Mouse (Mus musculus) neural tube, embryonic 12.5 days (tissue): Measurements from ENCODE around the gene Celf2. TPM values are rescaled to one million over a fixed set of nuclear protein-coding genes. Genes with fewer than 3 reads are reported as not detected.

Source experiments
- ATAC-seq: fragments of 200-750 bp; cut with Nextera tagmentation; 2 replicates; pipeline ENCODE4 v1.8.0; 2017; ENCODE audit warnings: low read depth, mild to moderate bottlenecking, moderate TSS enrichment, moderate library complexity; ENCODE audit not compliant: low FRiP score
- H3K27ac ChIP-seq: fragments of 300-500 bp; sonication (generic); 2 replicates; pipeline ENCODE4 v1.5.1; 2016
- H3K27me3 ChIP-seq: fragments of 300-500 bp; sonication (generic); replicated peaks from 2 replicates; pipeline ENCODE4 v1.6.1; 2016; ENCODE audit warnings: mild to moderate bottlenecking
- H3K36me3 ChIP-seq: fragments of 300-500 bp; sonication (generic); 2 replicates; pipeline ENCODE4 v1.6.1; 2016; ENCODE audit warnings: mild to moderate bottlenecking
- H3K4me1 ChIP-seq: fragments of 300-500 bp; sonication (generic); 2 replicates; pipeline ENCODE4 v1.6.1; 2016
- H3K4me2 ChIP-seq: fragments of 300-500 bp; sonication (generic); replicated peaks from 2 replicates; pipeline ENCODE4 v1.6.1; 2016; ENCODE audit warnings: mild to moderate bottlenecking
- H3K4me3 ChIP-seq: fragments of 300-500 bp; sonication (generic); 2 replicates; pipeline ENCODE4 v1.5.1; 2016
- H3K9ac ChIP-seq: fragments of 300-500 bp; sonication (generic); 2 replicates; pipeline ENCODE4 v1.6.1; 2016; ENCODE audit warnings: mild to moderate bottlenecking
- H3K9me3 ChIP-seq: fragments of 300-500 bp; sonication (generic); 2 replicates; pipeline ENCODE4 v1.6.1; 2016; ENCODE audit warnings: mild to moderate bottlenecking
- WGBS: fragments of 180-500 bp; shearing (Covaris S2); methylation state at CpG from one replicate; pipeline ENCODE4 v1.1.7; 2016; 5-methylcytosine and 5-hydroxymethylcytosine counted together
- polyA plus RNA-seq: library from polyadenylated mRNA; unstranded; fragments of >200 nt; fragmentation: Nextera tagmentation; extraction: Ambion mirVana; gene quantifications from 2 replicates; pipeline ENCODE4 v1.2.1, GENCODE M21; 2016

The Celf2 gene
- polyA plus RNA-seq, 1 experiment from 2014 or later, result 98.4 TPM

- Histone ChIP-seq H3K9ac (no peak overlapping the region), H3K4me1 (no peaks in the 10 kb centered on the region), H3K4me2 (no peak overlapping the region), H3K9me3 (no peaks in the 10 kb centered on the region), H3K27ac (no peak overlapping the region), H3K36me3 (no peaks in the 10 kb centered on the region), H3K27me3 (no peaks in the 10 kb centered on the region), H3K4me3 (no peak overlapping the region)
- no peak for ATAC-seq
- WGBS, result 95% methylated on average over 1 of the region's 1 CpGs
Measured at GRCm38 (mm10) chr2:6896896-6897295, 612.5 kb downstream of the Celf2 start.

GRCm38 (mm10) chr2:6893597-6893996 lies 615.8 kb downstream of the Celf2 start:
- Histone ChIP-seq H3K36me3 (no peaks in the 10 kb centered on the region), H3K27ac (no peak overlapping the region), H3K9me3 (no peaks in the 10 kb centered on the region), H3K4me3 (no peak overlapping the region), H3K9ac (no peak overlapping the region), H3K4me1 (no peaks in the 10 kb centered on the region), H3K27me3 (no peaks in the 10 kb centered on the region), H3K4me2 (no peak overlapping the region)
- no peak for ATAC-seq
- 86% methylated on average over 2 of the region's 2 CpGs for WGBS

- Histone ChIP-seq H3K4me1 (no peaks in the 10 kb centered on the region), H3K9me3 (no peaks in the 10 kb centered on the region), H3K4me2 (no peak overlapping the region), H3K36me3 (no peaks in the 10 kb centered on the region), H3K4me3 (no peak overlapping the region), H3K27me3 (no peaks in the 10 kb centered on the region), H3K9ac (no peak overlapping the region), H3K27ac (no peak overlapping the region)
- 79% methylated on average over 3 of the region's 3 CpGs for WGBS
- no peak for ATAC-seq
Measured at GRCm38 (mm10) chr2:6893095-6893494, 616.3 kb downstream of the Celf2 start.

GRCm38 (mm10) chr2:6884796-6885711 lies 624.3 kb downstream of the Celf2 start:
- no peaks in the 10 kb centered on the region for H3K27me3 ChIP-seq
- peak overlapping the region; percentile 59 for H3K4me2 ChIP-seq
- H3K9ac ChIP-seq, result peak overlapping the region; percentile 48
- peaks cover 9% of the 10 kb centered on the region for H3K4me1 ChIP-seq
- H3K27ac ChIP-seq, result no peak overlapping the region
- no peaks in the 10 kb centered on the region for H3K36me3 ChIP-seq
- H3K9me3 ChIP-seq, result no peaks in the 10 kb centered on the region
- peak overlapping the region; percentile 43 for H3K4me3 ChIP-seq
- WGBS, result 23% methylated on average over 8 of the region's 8 CpGs
- peak; percentile 54 for ATAC-seq

GRCm38 (mm10) chr2:6883996-6884795 lies 625.2 kb downstream of the Celf2 start:
- ATAC-seq, result peak; percentile 64; the same call in 1 of the 2 replicates
- H3K9ac ChIP-seq, result peak overlapping the region; percentile 48
- H3K4me3 ChIP-seq, result peak overlapping the region; percentile 43
- H3K36me3 ChIP-seq, result no peaks in the 10 kb centered on the region
- H3K9me3 ChIP-seq, result no peaks in the 10 kb centered on the region
- 35% methylated on average over 13 of the region's 13 CpGs for WGBS
- peak overlapping the region; percentile 28; the same call in 1 of the 2 replicates for H3K27ac ChIP-seq
- no peaks in the 10 kb centered on the region for H3K27me3 ChIP-seq
- H3K4me2 ChIP-seq, result peak overlapping the region; percentile 59
- H3K4me1 ChIP-seq, result peaks cover 9% of the 10 kb centered on the region

GRCm38 (mm10) chr2:6882236-6882885 lies 627.0 kb downstream of the Celf2 start:
- 50% methylated on average over 6 of the region's 6 CpGs for WGBS
- Histone ChIP-seq H3K9ac (no peak overlapping the region), H3K4me2 (peak overlapping the region; percentile 40), H3K9me3 (no peaks in the 10 kb centered on the region), H3K4me3 (no peak overlapping the region), H3K36me3 (no peaks in the 10 kb centered on the region), H3K27me3 (no peaks in the 10 kb centered on the region), H3K4me1 (peaks cover 9% of the 10 kb centered on the region), H3K27ac (no peak overlapping the region)
- ATAC-seq, result no peak

GRCm38 (mm10) chr2:6880941-6881575 lies 628.3 kb downstream of the Celf2 start:
- H3K4me3 ChIP-seq, result no peak overlapping the region
- peaks cover 9% of the 10 kb centered on the region for H3K4me1 ChIP-seq
- no peaks in the 10 kb centered on the region for H3K9me3 ChIP-seq
- H3K4me2 ChIP-seq, result no peak overlapping the region
- H3K27ac ChIP-seq, result no peak overlapping the region
- H3K27me3 ChIP-seq, result no peaks in the 10 kb centered on the region
- no peaks in the 10 kb centered on the region for H3K36me3 ChIP-seq
- 73% methylated on average over 6 of the region's 6 CpGs for WGBS
- ATAC-seq, result no peak
- no peak overlapping the region for H3K9ac ChIP-seq

GRCm38 (mm10) chr2:6877094-6877493 lies 632.3 kb downstream of the Celf2 start:
- Histone ChIP-seq H3K9ac (no peak overlapping the region), H3K27ac (no peak overlapping the region), H3K4me2 (no peak overlapping the region), H3K4me3 (no peak overlapping the region), H3K36me3 (no peaks in the 10 kb centered on the region), H3K27me3 (no peaks in the 10 kb centered on the region), H3K4me1 (peaks cover 22% of the 10 kb centered on the region), H3K9me3 (no peaks in the 10 kb centered on the region)
- ATAC-seq, result no peak
- WGBS, result 71% methylated on average over 5 of the region's 5 CpGs

- Histone ChIP-seq H3K27ac (no peak overlapping the region), H3K27me3 (no peaks in the 10 kb centered on the region), H3K4me2 (no peak overlapping the region), H3K9me3 (no peaks in the 10 kb centered on the region), H3K9ac (no peak overlapping the region), H3K36me3 (no peaks in the 10 kb centered on the region), H3K4me1 (peaks cover 22% of the 10 kb centered on the region), H3K4me3 (no peak overlapping the region)
- no peak for ATAC-seq
- WGBS, result 53% methylated on average over 5 of the region's 5 CpGs
Measured at GRCm38 (mm10) chr2:6876547-6876946, 632.8 kb downstream of the Celf2 start.

GRCm38 (mm10) chr2:6875071-6875611 lies 634.2 kb downstream of the Celf2 start:
- H3K27me3 ChIP-seq, result no peaks in the 10 kb centered on the region
- H3K4me1 ChIP-seq, result peaks cover 19% of the 10 kb centered on the region
- no peak overlapping the region for H3K9ac ChIP-seq
- no peaks in the 10 kb centered on the region for H3K36me3 ChIP-seq
- no peak overlapping the region for H3K4me3 ChIP-seq
- WGBS, result 10% methylated on average over 11 of the region's 11 CpGs
- H3K9me3 ChIP-seq, result no peaks in the 10 kb centered on the region
- H3K27ac ChIP-seq, result no peak overlapping the region
- ATAC-seq, result peak; percentile 30; the same call in 1 of the 2 replicates
- peak overlapping the region; percentile 47 for H3K4me2 ChIP-seq

- Histone ChIP-seq H3K9me3 (no peaks in the 10 kb centered on the region), H3K36me3 (no peaks in the 10 kb centered on the region), H3K27ac (no peak overlapping the region), H3K4me3 (no peak overlapping the region), H3K9ac (no peak overlapping the region), H3K27me3 (no peaks in the 10 kb centered on the region), H3K4me1 (peaks cover 23% of the 10 kb centered on the region), H3K4me2 (peak overlapping the region; percentile 47)
- 38% methylated on average over 10 of the region's 10 CpGs for WGBS
- no peak for ATAC-seq
Measured at GRCm38 (mm10) chr2:6874266-6874955, 635.0 kb downstream of the Celf2 start.
